Mouse (Mus musculus): ENCODE data around the gene Ndufaf8. TPM values are rescaled to one million over a fixed set of nuclear protein-coding genes. Genes with fewer than 3 reads are reported as not detected.

Ndufaf8 gene
- polyA plus RNA-seq (2014; fragmentation: Nextera tagmentation; extraction: Ambion mirVana) = 61.2 and 61.3 TPM in 2 replicates

GRCm38 (mm10) chr11:120098588-120099511 lies at the start of gene Ndufaf8, which contains the start of gene Tepsin:
Gene Ndufaf8, plus strand, starts transcription at chr11:120098928.
Gene Tepsin, minus strand, starts transcription at chr11:120098731.
- Histone ChIP-seq H3K27ac (replicated peaks; ENCODE audit: low read depth, low read length) (peak within 1 kb of the TSS; percentile 95), H3K27me3 (ENCODE audit: control insufficient read depth, insufficient read depth, low read length) (no peaks in the 10 kb centered on the region), H3K4me3 (replicated peaks; ENCODE audit: low read depth, low read length) (peak within 1 kb of the TSS; percentile 84), H3K9me3 (ENCODE audit: control insufficient read depth, low read length) (no peaks in the 10 kb centered on the region), H3K9ac (replicated peaks; ENCODE audit: low read length) (peak within 1 kb of the TSS; percentile 80), H3K36me3 (ENCODE audit: control insufficient read depth, insufficient read depth, low read length) (peaks cover 32% of the 10 kb centered on the region), H3K4me1 (ENCODE audit: control insufficient read depth, insufficient read depth, low read length) (peaks cover 11% of the 10 kb centered on the region), H3K4me2 (ENCODE audit: low read length) (peak within 1 kb of the TSS; percentile 90)
- DNase-seq (peak; percentile 96), ATAC-seq (ENCODE audit: low FRiP score, low TSS enrichment) (peak; percentile 97)
- under 1% methylated on average over 77 of the region's 77 CpGs for WGBS

DNA sequence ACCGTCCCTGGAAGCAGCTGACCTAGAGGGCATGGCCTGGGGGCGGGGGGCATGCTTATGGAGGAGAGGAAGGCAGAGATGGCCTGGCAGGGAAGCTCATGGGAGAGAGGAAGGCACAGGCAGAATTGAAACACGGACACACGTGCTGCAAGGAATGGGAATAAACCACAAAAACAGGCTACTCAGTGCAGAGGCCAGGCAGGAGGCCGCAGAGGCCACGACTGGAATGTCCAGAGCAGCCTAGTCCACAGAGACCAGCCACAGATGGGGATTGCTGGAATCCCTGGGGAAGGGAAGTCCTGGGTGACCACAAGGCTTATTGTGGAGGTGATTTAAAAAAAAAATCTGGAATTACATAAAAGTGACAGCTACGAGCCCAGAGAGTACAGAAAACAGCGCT lies 49.7 kb upstream of the Ndufaf8 start:
- Histone ChIP-seq H3K4me1 (ENCODE audit: control insufficient read depth, insufficient read depth, low read length) (peaks cover 39% of the 10 kb centered on the region), H3K4me3 (replicated peaks; ENCODE audit: low read depth, low read length) (no peak overlapping the region), H3K9ac (replicated peaks; ENCODE audit: low read length) (no peak overlapping the region), H3K27me3 (ENCODE audit: control insufficient read depth, insufficient read depth, low read length) (no peaks in the 10 kb centered on the region; the same call in 1 of the 2 replicates), H3K27ac (replicated peaks; ENCODE audit: low read depth, low read length) (no peak overlapping the region), H3K4me2 (ENCODE audit: low read length) (no peak overlapping the region), H3K36me3 (ENCODE audit: control insufficient read depth, insufficient read depth, low read length) (no peaks in the 10 kb centered on the region), H3K9me3 (ENCODE audit: control insufficient read depth, low read length) (no peaks in the 10 kb centered on the region)
- DNase-seq = no peak
- no peak for ATAC-seq (ENCODE audit: low FRiP score, low TSS enrichment)
- 83% methylated on average over 8 of the region's 8 CpGs for WGBS

DNA sequence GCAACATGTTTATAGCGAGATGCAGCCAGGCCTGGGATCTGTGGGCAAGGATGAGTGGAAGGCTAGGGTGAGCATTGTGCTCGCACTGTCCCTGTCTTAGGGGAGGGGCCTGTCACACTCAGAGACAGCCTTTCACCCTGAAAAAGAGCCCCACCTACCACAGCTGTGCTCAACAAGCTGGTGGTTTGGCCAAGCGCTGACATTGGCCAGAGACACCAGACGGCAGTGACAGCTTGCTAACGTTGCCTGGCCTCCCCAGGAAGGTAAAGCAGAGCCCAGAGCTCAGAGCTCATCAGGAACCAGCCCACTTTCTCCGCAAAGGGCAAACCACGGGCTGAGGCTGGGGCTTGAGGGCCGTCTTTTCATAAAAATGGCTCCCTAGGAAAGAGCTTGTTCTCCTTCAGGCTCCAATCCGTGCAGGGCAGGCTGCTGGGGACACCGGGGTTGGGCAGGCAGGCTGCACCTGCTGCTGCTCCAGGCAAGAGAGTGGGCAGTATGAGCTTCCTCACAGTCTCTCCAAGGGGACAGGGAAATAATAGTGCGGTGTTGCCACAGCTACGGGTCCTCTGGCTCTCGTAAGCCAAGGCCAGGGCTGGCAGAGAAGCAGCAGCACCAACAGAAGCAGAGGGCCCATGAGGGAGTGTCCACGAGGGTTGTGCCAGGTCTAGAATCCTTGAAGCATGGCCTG lies 47.5 kb upstream of the Ndufaf8 start:
- no peak overlapping the region for H3K4me3 ChIP-seq (replicated peaks; ENCODE audit: low read depth, low read length)
- H3K4me2 ChIP-seq (ENCODE audit: low read length) = no peak overlapping the region
- 35% methylated on average over 14 of the region's 14 CpGs for WGBS
- no peak for ATAC-seq (ENCODE audit: low FRiP score, low TSS enrichment)
- H3K9ac ChIP-seq (replicated peaks; ENCODE audit: low read length) = no peak overlapping the region
- H3K4me1 ChIP-seq (ENCODE audit: control insufficient read depth, insufficient read depth, low read length) = peaks cover 21% of the 10 kb centered on the region
- DNase-seq = no peak
- peak overlapping the region; percentile 27 for H3K27ac ChIP-seq (replicated peaks; ENCODE audit: low read depth, low read length)
- H3K9me3 ChIP-seq (ENCODE audit: control insufficient read depth, low read length) = no peaks in the 10 kb centered on the region
- H3K27me3 ChIP-seq (ENCODE audit: control insufficient read depth, insufficient read depth, low read length) = no peaks in the 10 kb centered on the region; the same call in 1 of the 2 replicates
- no peaks in the 10 kb centered on the region for H3K36me3 ChIP-seq (ENCODE audit: control insufficient read depth, insufficient read depth, low read length)

DNA sequence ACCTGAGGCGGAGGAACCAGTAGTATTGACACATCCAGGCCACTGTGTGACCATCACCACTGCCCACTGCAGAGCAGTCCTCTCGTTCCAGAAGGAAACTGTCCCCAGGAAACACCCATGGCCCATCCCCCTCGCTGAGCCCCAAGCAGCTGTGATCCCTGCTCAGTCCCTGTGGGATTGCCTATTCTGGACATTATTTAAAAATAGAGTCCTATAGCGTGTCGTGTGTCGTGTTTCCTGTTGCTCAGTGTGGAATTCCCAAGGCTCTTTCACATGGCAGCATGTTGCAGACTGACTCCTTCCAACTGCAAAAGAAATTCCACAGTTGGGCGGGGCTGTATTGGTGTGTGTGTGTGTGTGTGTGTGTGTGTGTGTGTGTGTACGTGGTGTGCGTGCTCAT lies 46.5 kb upstream of the Ndufaf8 start:
- H3K36me3 ChIP-seq (ENCODE audit: control insufficient read depth, insufficient read depth, low read length) = no peaks in the 10 kb centered on the region
- no peaks in the 10 kb centered on the region; the same call in 1 of the 2 replicates for H3K27me3 ChIP-seq (ENCODE audit: control insufficient read depth, insufficient read depth, low read length)
- no peak for DNase-seq
- H3K9me3 ChIP-seq (ENCODE audit: control insufficient read depth, low read length) = no peaks in the 10 kb centered on the region
- no peak overlapping the region for H3K27ac ChIP-seq (replicated peaks; ENCODE audit: low read depth, low read length)
- H3K9ac ChIP-seq (replicated peaks; ENCODE audit: low read length) = no peak overlapping the region
- 79% methylated on average over 9 of the region's 9 CpGs for WGBS
- no peak for ATAC-seq (ENCODE audit: low FRiP score, low TSS enrichment)
- no peak overlapping the region for H3K4me2 ChIP-seq (ENCODE audit: low read length)
- H3K4me1 ChIP-seq (ENCODE audit: control insufficient read depth, insufficient read depth, low read length) = peaks cover 21% of the 10 kb centered on the region
- no peak overlapping the region for H3K4me3 ChIP-seq (replicated peaks; ENCODE audit: low read depth, low read length)

- Histone ChIP-seq H3K4me1 (ENCODE audit: control insufficient read depth, insufficient read depth, low read length) (peaks cover 6% of the 10 kb centered on the region), H3K27me3 (ENCODE audit: control insufficient read depth, insufficient read depth, low read length) (no peaks in the 10 kb centered on the region), H3K36me3 (ENCODE audit: control insufficient read depth, insufficient read depth, low read length) (no peaks in the 10 kb centered on the region), H3K9me3 (ENCODE audit: control insufficient read depth, low read length) (no peaks in the 10 kb centered on the region), H3K4me2 (ENCODE audit: low read length) (no peak overlapping the region), H3K4me3 (replicated peaks; ENCODE audit: low read depth, low read length) (no peak overlapping the region), H3K27ac (replicated peaks; ENCODE audit: low read depth, low read length) (no peak overlapping the region), H3K9ac (replicated peaks; ENCODE audit: low read length) (no peak overlapping the region)
- DNase-seq = no peak
- no peak for ATAC-seq (ENCODE audit: low FRiP score, low TSS enrichment)
- 81% methylated on average over 4 of the region's 4 CpGs for WGBS
These were observed 44.9 kb upstream of the Ndufaf8 start for GRCm38 (mm10) chr11:120053846-120054245.

DNA sequence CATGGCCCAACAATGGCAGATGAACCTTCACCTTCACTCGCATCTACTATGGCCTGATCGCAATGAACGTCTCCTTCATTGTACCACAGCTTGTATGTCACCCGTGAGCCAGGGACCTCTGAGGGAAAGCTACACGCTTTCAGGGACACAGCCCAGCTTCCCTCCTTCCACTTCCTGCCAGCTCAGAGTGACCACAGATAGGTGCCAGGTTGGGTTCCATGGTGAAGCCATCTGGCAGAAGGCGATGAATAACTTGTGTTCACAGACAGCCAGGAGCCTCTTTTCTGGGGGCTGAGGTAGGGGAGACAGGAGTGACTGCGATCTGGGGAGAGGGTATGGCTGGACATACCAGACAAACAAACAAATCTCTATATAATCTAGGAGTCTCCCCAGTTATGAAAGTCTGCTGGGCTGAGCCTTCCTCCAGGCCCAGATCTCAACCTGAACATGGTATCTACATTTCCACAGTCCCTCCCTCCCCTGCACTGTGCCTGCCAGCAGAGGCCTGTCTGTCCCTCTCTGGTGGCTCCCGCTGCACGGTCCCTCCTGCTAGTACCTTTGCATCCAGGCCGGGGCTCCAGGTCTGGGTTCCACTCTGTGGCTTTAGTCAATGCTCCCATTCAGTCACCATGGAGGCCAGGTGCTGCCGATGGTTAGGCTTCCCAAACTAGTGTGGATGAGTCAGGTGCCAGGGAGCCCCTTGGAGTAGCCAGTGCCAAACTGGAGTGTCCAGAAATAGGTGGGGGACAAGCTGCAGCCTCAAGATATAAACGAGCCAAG lies 42.6 kb upstream of the Ndufaf8 start:
- WGBS = 84% methylated on average over 12 of the region's 12 CpGs
- H3K27me3 ChIP-seq (ENCODE audit: control insufficient read depth, insufficient read depth, low read length) = no peaks in the 10 kb centered on the region
- H3K27ac ChIP-seq (replicated peaks; ENCODE audit: low read depth, low read length) = no peak overlapping the region
- no peaks in the 10 kb centered on the region for H3K9me3 ChIP-seq (ENCODE audit: control insufficient read depth, low read length)
- H3K4me2 ChIP-seq (ENCODE audit: low read length) = no peak overlapping the region
- H3K4me3 ChIP-seq (replicated peaks; ENCODE audit: low read depth, low read length) = no peak overlapping the region
- H3K4me1 ChIP-seq (ENCODE audit: control insufficient read depth, insufficient read depth, low read length) = peaks cover 5% of the 10 kb centered on the region; the same call in 1 of the 2 replicates
- no peaks in the 10 kb centered on the region for H3K36me3 ChIP-seq (ENCODE audit: control insufficient read depth, insufficient read depth, low read length)
- no peak overlapping the region for H3K9ac ChIP-seq (replicated peaks; ENCODE audit: low read length)
- DNase-seq = no peak
- no peak for ATAC-seq (ENCODE audit: low FRiP score, low TSS enrichment)

DNA sequence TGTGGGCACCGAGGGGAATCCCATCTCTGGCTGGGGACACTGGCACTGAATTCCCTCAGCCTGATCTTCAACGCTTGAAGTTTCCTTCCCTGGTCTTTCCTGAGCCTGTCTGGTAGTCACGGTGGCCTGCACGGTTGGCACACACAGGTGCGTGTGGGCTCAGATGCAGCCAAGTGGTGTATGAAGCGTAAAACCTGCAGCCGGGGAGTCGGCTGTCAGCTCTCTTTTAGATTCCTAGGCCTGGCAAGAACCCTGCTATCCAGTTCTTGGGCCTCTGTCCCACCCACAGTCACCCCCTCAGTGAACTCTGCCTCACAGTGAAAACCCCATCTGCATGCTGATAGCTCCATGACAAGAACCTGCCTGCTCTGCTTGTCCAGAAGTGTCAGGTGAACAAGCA lies 38.1 kb upstream of the Ndufaf8 start:
- H3K4me2 ChIP-seq (ENCODE audit: low read length) = no peak overlapping the region
- no peaks in the 10 kb centered on the region for H3K27me3 ChIP-seq (ENCODE audit: control insufficient read depth, insufficient read depth, low read length)
- no peaks in the 10 kb centered on the region for H3K9me3 ChIP-seq (ENCODE audit: control insufficient read depth, low read length)
- ATAC-seq (ENCODE audit: low FRiP score, low TSS enrichment) (no peak), DNase-seq (no peak)
- no peaks in the 10 kb centered on the region for H3K4me1 ChIP-seq (ENCODE audit: control insufficient read depth, insufficient read depth, low read length)
- H3K9ac ChIP-seq (replicated peaks; ENCODE audit: low read length) = no peak overlapping the region
- H3K4me3 ChIP-seq (replicated peaks; ENCODE audit: low read depth, low read length) = no peak overlapping the region
- H3K27ac ChIP-seq (replicated peaks; ENCODE audit: low read depth, low read length) = no peak overlapping the region
- H3K36me3 ChIP-seq (ENCODE audit: control insufficient read depth, insufficient read depth, low read length) = peaks cover 24% of the 10 kb centered on the region
- WGBS = 82% methylated on average over 8 of the region's 8 CpGs

GRCm38 (mm10) chr11:120063326-120063725 lies 35.4 kb upstream of the Ndufaf8 start:
- Histone ChIP-seq H3K27ac (replicated peaks; ENCODE audit: low read depth, low read length) (no peak overlapping the region), H3K4me2 (ENCODE audit: low read length) (no peak overlapping the region), H3K27me3 (ENCODE audit: control insufficient read depth, insufficient read depth, low read length) (no peaks in the 10 kb centered on the region), H3K4me3 (replicated peaks; ENCODE audit: low read depth, low read length) (no peak overlapping the region), H3K36me3 (ENCODE audit: control insufficient read depth, insufficient read depth, low read length) (peaks cover 51% of the 10 kb centered on the region), H3K9ac (replicated peaks; ENCODE audit: low read length) (no peak overlapping the region), H3K4me1 (ENCODE audit: control insufficient read depth, insufficient read depth, low read length) (no peaks in the 10 kb centered on the region), H3K9me3 (ENCODE audit: control insufficient read depth, low read length) (no peaks in the 10 kb centered on the region)
- no peak for DNase-seq
- 90% methylated on average over 5 of the region's 5 CpGs for WGBS
- no peak for ATAC-seq (ENCODE audit: low FRiP score, low TSS enrichment)
